Mouse (Mus musculus): ENCODE measurements around the gene Efcab8. TPM values are rescaled to one million over a fixed set of nuclear protein-coding genes. Genes with fewer than 3 reads are reported as not detected.

Efcab8 gene
- polyA plus RNA-seq, 1 experiment from 2014 or later = not detected

DNA sequence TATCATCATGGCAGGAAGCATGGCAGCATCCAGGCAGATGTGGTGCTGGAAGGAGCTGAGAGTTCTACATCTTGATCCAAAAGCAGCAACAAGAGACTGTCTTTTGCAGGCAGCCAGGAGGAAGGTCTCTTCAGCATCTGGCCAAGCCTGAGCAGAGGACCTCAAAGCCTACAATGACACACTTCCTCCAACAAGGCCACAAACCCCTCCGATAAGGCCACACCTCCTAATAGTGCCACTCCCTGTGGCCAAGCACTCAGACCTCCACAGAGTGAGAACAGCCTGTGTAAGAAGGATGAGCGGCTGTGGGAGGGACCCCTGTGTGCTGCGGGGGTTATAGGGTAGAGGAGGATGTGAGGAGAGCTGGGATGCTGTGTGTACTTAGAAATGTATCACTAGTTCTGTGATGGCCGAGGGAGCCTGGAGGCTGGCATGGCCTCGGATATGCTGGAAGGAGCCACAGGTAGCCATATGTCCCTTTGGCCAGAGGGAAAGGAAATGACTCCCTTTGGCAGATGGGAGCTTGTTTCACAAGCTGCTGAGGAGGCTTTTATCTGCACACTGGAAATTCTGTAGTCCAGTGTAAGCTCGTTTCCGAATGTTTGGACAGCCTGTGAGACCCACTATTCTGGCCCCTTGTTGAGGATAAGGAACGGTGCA is 47.6 kb downstream of the Efcab8 start:
- Histone ChIP-seq H3K9me3 (ENCODE audit: control insufficient read depth, low read length) (no peaks in the 10 kb centered on the region), H3K9ac (ENCODE audit: low read length) (no peak overlapping the region), H3K4me2 (ENCODE audit: low read length) (no peak overlapping the region), H3K27me3 (ENCODE audit: control insufficient read depth, insufficient read depth, low read length) (no peaks in the 10 kb centered on the region), H3K36me3 (ENCODE audit: control insufficient read depth, insufficient read depth, low read length) (no peaks in the 10 kb centered on the region), H3K27ac (replicated peaks in 1 of 2; ENCODE audit: control insufficient read depth in 1 of 2, insufficient read depth in 1 of 2, low read depth in 2 of 2, low read length in 2 of 2) (no peak overlapping the region), H3K4me3 (ENCODE audit: control insufficient read depth in 1 of 2, insufficient read depth in 1 of 2, low read depth in 1 of 2, low read length in 2 of 2) (no peak overlapping the region), H3K4me1 (ENCODE audit: control insufficient read depth in 2 of 2, insufficient read depth in 2 of 2, low read length in 2 of 2) (0 out of 4 replicates have a peak, but pooled peaks cover 0 to 3% of the 10 kb centered on the region in 2 experiments)
- 76% methylated on average over 8 of the region's 8 CpGs for WGBS
- ATAC-seq (ENCODE audit: insufficient number of reproducible peaks, insufficient read depth, low FRiP score, low read depth) = no peak

DNA sequence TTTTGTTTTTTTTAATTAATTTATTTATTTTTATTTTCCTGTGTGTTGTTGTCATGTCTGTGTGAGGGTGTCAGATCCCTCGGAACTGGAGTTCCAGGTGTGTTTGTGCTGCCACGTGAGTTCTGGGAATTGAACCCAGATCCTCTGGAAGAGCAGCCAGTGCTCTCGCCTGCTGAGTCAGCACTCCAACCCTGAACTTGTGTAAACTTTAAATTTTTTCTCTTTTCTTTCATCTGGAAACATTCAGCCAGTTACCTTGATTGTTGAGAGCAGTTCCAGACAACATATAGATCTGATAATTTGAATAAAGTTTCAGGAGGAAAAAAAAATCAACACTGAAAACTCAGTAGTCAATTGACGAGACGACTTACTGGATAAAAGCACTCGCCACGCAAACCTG is 49.0 kb downstream of the Efcab8 start:
- Histone ChIP-seq H3K36me3 (ENCODE audit: control insufficient read depth, insufficient read depth, low read length) (no peaks in the 10 kb centered on the region), H3K4me3 (ENCODE audit: control insufficient read depth in 1 of 2, insufficient read depth in 1 of 2, low read depth in 1 of 2, low read length in 2 of 2) (no peak overlapping the region), H3K9ac (ENCODE audit: low read length) (no peak overlapping the region), H3K27me3 (ENCODE audit: control insufficient read depth, insufficient read depth, low read length) (no peaks in the 10 kb centered on the region), H3K9me3 (ENCODE audit: control insufficient read depth, low read length) (no peaks in the 10 kb centered on the region), H3K4me1 (ENCODE audit: control insufficient read depth in 2 of 2, insufficient read depth in 2 of 2, low read length in 2 of 2) (0 out of 4 replicates have a peak, but pooled peaks cover 0 to 3% of the 10 kb centered on the region in 2 experiments), H3K4me2 (ENCODE audit: low read length) (no peak overlapping the region), H3K27ac (replicated peaks in 1 of 2; ENCODE audit: control insufficient read depth in 1 of 2, insufficient read depth in 1 of 2, low read depth in 2 of 2, low read length in 2 of 2) (no peak overlapping the region)
- no peak for ATAC-seq (ENCODE audit: insufficient number of reproducible peaks, insufficient read depth, low FRiP score, low read depth)
- 79% methylated on average over 7 of the region's 7 CpGs for WGBS

DNA sequence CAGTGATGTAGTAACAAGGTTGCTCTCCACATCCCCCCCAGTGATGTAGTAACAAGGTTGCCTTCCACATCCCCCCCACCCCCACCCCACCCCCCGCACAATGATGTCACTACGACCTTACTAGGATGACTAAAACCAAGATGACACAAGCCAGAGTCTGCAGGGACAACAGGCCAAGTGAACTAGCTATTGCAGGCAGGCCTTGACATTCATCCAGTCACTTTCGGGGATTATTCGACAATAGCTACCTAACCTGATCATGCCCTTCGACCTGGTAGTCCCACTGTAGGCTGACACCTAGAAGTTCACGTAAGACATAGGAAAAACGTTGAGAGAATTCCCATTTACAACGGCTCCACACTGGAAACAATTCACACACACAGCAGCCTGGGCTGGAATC is 53.6 kb downstream of the Efcab8 start:
- H3K9ac ChIP-seq (ENCODE audit: low read length) = no peak overlapping the region
- no peaks in the 10 kb centered on the region for H3K36me3 ChIP-seq (ENCODE audit: control insufficient read depth, insufficient read depth, low read length)
- H3K27ac ChIP-seq (replicated peaks in 1 of 2; ENCODE audit: control insufficient read depth in 1 of 2, insufficient read depth in 1 of 2, low read depth in 2 of 2, low read length in 2 of 2) = no peak overlapping the region
- no peak overlapping the region for H3K4me3 ChIP-seq (ENCODE audit: control insufficient read depth in 1 of 2, insufficient read depth in 1 of 2, low read depth in 1 of 2, low read length in 2 of 2)
- WGBS = 85% methylated on average over 8 of the region's 8 CpGs
- H3K4me2 ChIP-seq (ENCODE audit: low read length) = no peak overlapping the region
- ATAC-seq (ENCODE audit: insufficient number of reproducible peaks, insufficient read depth, low FRiP score, low read depth) = no peak
- H3K9me3 ChIP-seq (ENCODE audit: control insufficient read depth, low read length) = no peaks in the 10 kb centered on the region
- H3K4me1 ChIP-seq (ENCODE audit: control insufficient read depth in 2 of 2, insufficient read depth in 2 of 2, low read length in 2 of 2) = no peaks in the 10 kb centered on the region
- no peaks in the 10 kb centered on the region for H3K27me3 ChIP-seq (ENCODE audit: control insufficient read depth, insufficient read depth, low read length)

DNA sequence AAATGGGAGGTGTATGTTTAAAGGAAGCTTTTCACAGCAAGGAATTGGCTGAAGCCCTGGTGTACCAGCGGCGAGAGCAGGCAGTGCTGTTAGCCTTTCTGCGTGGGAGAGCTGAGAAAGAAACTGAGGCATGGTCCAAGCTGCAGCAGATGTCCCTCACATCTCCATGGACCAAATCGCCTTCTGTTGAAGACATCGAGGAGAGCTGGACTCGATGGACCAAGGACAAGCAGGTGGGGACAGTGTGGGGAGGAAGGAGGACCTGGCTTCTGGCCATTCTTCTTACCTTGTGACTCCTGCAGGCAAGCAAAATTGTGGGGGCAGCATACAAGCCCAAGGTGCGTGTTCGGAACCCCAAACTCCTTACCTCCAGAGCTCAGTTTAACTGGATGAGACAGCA is 63.1 kb downstream of the Efcab8 start:
- Histone ChIP-seq H3K27me3 (ENCODE audit: control insufficient read depth, insufficient read depth, low read length) (no peaks in the 10 kb centered on the region), H3K4me1 (ENCODE audit: control insufficient read depth in 2 of 2, insufficient read depth in 2 of 2, low read length in 2 of 2) (no peaks in the 10 kb centered on the region), H3K9ac (ENCODE audit: low read length) (no peak overlapping the region), H3K27ac (replicated peaks in 1 of 2; ENCODE audit: control insufficient read depth in 1 of 2, insufficient read depth in 1 of 2, low read depth in 2 of 2, low read length in 2 of 2) (no peak overlapping the region), H3K4me3 (ENCODE audit: control insufficient read depth in 1 of 2, insufficient read depth in 1 of 2, low read depth in 1 of 2, low read length in 2 of 2) (no peak overlapping the region), H3K9me3 (ENCODE audit: control insufficient read depth, low read length) (no peaks in the 10 kb centered on the region), H3K36me3 (ENCODE audit: control insufficient read depth, insufficient read depth, low read length) (no peaks in the 10 kb centered on the region), H3K4me2 (ENCODE audit: low read length) (no peak overlapping the region)
- WGBS = 78% methylated on average over 8 of the region's 8 CpGs
- ATAC-seq (ENCODE audit: insufficient number of reproducible peaks, insufficient read depth, low FRiP score, low read depth) = no peak

DNA sequence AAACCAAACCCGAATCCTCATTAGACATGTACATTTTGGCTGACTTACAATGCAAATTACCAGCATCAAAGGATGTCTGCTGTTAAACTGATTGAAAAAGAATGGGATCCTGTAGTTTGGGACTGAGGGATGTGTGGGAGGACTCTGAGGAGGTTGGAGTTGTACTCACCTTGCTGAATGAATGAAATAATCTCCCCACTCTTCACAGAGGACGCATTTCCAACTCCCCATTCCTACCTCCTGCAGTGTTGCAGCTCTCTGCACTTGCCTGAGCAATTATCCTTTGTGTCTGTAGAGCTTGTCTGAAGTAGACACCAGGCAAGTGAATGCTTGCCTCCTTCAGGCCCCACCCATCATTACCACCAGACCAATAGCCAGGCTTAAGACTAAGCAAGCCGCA is 68.7 kb downstream of the Efcab8 start:
- 79% methylated on average over 3 of the region's 3 CpGs for WGBS
- no peak for ATAC-seq (ENCODE audit: insufficient number of reproducible peaks, insufficient read depth, low FRiP score, low read depth)
- H3K27ac ChIP-seq (replicated peaks in 1 of 2; ENCODE audit: control insufficient read depth in 1 of 2, insufficient read depth in 1 of 2, low read depth in 2 of 2, low read length in 2 of 2) = no peak overlapping the region
- no peaks in the 10 kb centered on the region for H3K36me3 ChIP-seq (ENCODE audit: control insufficient read depth, insufficient read depth, low read length)
- no peak overlapping the region for H3K4me2 ChIP-seq (ENCODE audit: low read length)
- 0 out of 2 replicates have a peak, but pooled peaks cover 3% of the 10 kb centered on the region for H3K9me3 ChIP-seq (ENCODE audit: control insufficient read depth, low read length)
- no peak overlapping the region for H3K4me3 ChIP-seq (ENCODE audit: control insufficient read depth in 1 of 2, insufficient read depth in 1 of 2, low read depth in 1 of 2, low read length in 2 of 2)
- no peaks in the 10 kb centered on the region for H3K27me3 ChIP-seq (ENCODE audit: control insufficient read depth, insufficient read depth, low read length)
- H3K4me1 ChIP-seq (ENCODE audit: control insufficient read depth in 2 of 2, insufficient read depth in 2 of 2, low read length in 2 of 2) = no peaks in the 10 kb centered on the region
- H3K9ac ChIP-seq (ENCODE audit: low read length) = no peak overlapping the region

DNA sequence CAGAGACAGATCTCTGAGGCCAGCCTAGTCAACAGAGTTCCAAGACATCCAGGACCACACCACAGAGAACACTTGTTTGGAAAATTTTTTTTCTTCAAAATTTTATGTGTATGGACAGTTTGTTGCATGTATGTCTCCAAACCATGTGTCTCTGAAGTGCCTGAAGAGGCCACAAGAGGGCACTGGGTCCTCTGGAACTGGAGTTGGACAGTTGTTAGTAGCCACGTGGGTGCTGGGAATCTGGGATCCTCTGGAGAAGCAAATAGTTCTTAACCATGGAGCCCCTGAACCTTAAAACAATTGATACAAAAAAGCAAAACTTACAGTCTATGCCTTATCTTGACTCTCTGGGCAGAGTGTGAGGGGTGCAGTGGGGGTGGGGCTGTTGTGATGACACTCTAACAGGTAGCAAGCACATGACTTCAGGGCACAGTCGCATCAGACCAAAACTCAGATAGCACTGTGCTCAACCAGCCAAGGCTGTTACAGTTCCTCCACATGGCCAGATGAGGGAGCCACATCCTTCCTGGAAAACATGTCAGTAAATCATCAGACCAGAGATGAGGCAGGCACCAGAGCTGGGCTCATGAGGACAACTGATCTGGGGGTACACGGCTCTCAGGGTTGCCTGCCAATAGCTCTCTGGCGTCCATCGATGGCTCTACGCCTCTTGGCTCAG is 70.8 kb downstream of the Efcab8 start:
- no peak overlapping the region for H3K9ac ChIP-seq (ENCODE audit: low read length)
- H3K4me1 ChIP-seq (ENCODE audit: control insufficient read depth in 2 of 2, insufficient read depth in 2 of 2, low read length in 2 of 2) = no peaks in the 10 kb centered on the region
- no peak overlapping the region for H3K27ac ChIP-seq (replicated peaks in 1 of 2; ENCODE audit: control insufficient read depth in 1 of 2, insufficient read depth in 1 of 2, low read depth in 2 of 2, low read length in 2 of 2)
- WGBS = 84% methylated on average over 6 of the region's 6 CpGs
- no peak overlapping the region for H3K4me3 ChIP-seq (ENCODE audit: control insufficient read depth in 1 of 2, insufficient read depth in 1 of 2, low read depth in 1 of 2, low read length in 2 of 2)
- no peaks in the 10 kb centered on the region for H3K36me3 ChIP-seq (ENCODE audit: control insufficient read depth, insufficient read depth, low read length)
- no peak overlapping the region for H3K4me2 ChIP-seq (ENCODE audit: low read length)
- H3K27me3 ChIP-seq (ENCODE audit: control insufficient read depth, insufficient read depth, low read length) = no peaks in the 10 kb centered on the region
- no peak for ATAC-seq (ENCODE audit: insufficient number of reproducible peaks, insufficient read depth, low FRiP score, low read depth)
- 0 out of 2 replicates have a peak, but pooled peaks cover 3% of the 10 kb centered on the region for H3K9me3 ChIP-seq (ENCODE audit: control insufficient read depth, low read length)

DNA sequence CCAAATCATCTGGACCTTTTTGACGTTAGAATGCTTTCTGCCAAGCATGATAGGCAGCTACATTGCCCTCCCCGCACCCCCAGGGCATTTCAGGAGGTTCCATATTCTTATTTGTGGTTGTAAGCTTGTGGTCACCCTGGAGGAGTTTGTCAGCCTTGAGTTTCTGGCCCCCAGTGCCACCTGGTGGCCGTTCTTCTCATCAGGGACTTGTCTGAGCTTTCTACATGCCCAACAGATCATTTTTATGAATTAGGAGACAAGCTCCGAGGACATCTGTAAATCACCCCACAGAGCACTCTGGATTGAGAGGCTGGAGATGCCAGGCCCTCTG is 71.3 kb downstream of the Efcab8 start:
- Histone ChIP-seq H3K27me3 (ENCODE audit: control insufficient read depth, insufficient read depth, low read length) (no peaks in the 10 kb centered on the region), H3K9me3 (ENCODE audit: control insufficient read depth, low read length) (0 out of 2 replicates have a peak, but pooled peaks cover 3% of the 10 kb centered on the region), H3K4me2 (ENCODE audit: low read length) (no peak overlapping the region), H3K4me1 (ENCODE audit: control insufficient read depth in 2 of 2, insufficient read depth in 2 of 2, low read length in 2 of 2) (no peaks in the 10 kb centered on the region), H3K9ac (ENCODE audit: low read length) (no peak overlapping the region), H3K4me3 (ENCODE audit: control insufficient read depth in 1 of 2, insufficient read depth in 1 of 2, low read depth in 1 of 2, low read length in 2 of 2) (no peak overlapping the region), H3K27ac (replicated peaks in 1 of 2; ENCODE audit: control insufficient read depth in 1 of 2, insufficient read depth in 1 of 2, low read depth in 2 of 2, low read length in 2 of 2) (no peak overlapping the region), H3K36me3 (ENCODE audit: control insufficient read depth, insufficient read depth, low read length) (no peaks in the 10 kb centered on the region)
- WGBS = 57% methylated on average over 4 of the region's 4 CpGs
- no peak for ATAC-seq (ENCODE audit: insufficient number of reproducible peaks, insufficient read depth, low FRiP score, low read depth)

Data from heart, embryonic 14.5 days (tissue).